Mouse (Mus musculus): ENCODE results near the gene Chil4.

Chil4 gene

GRCm38 (mm10) chr3:106170522-106171053 lies 48.7 kb downstream of the Chil4 start:
- no peak for DNase-seq (ENCODE audit: low spot score in 2 of 2)

GRCm38 (mm10) chr3:106167464-106167863 lies 51.8 kb downstream of the Chil4 start, which contains the start of gene Chil3:
TSS of gene Chil3 (minus strand) at chr3:106167564.
- DNase-seq (ENCODE audit: low spot score in 2 of 2): no peak

DNA sequence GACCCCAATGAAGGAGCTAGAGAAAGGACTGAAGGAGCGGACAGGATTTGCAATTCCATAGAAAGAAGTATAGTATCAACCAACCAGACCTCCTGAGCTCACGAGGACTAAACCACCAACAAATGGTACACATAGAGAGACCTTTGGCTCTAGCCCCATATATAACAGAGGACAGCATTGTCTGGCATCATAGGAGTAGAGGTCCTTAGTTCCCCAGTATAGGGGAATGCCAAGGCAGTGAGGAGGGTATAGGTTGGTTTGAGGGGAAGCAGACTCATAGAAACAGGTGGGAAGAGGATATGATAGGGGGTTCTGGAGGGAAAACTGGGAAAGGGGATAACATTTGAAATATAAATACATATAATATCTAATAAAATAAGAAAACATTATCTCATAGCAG lies 64.9 kb downstream of the Chil4 start:
- DNase-seq (ENCODE audit: low spot score in 2 of 2): no peak
